Mouse (Mus musculus): Measurements from ENCODE around the gene Mpp3. TPM values are rescaled to one million over a fixed set of nuclear protein-coding genes. Genes with fewer than 3 reads are reported as not detected.
"Not testable (repeated sequence)": the region's sequence is repeated elsewhere in the genome, so short reads cannot be mapped to it uniquely, and the experiment has no call there.

Gene Mpp3
- total RNA-seq, 2 experiments from 2014 or later: 1.4 to 1.5 TPM

DNA sequence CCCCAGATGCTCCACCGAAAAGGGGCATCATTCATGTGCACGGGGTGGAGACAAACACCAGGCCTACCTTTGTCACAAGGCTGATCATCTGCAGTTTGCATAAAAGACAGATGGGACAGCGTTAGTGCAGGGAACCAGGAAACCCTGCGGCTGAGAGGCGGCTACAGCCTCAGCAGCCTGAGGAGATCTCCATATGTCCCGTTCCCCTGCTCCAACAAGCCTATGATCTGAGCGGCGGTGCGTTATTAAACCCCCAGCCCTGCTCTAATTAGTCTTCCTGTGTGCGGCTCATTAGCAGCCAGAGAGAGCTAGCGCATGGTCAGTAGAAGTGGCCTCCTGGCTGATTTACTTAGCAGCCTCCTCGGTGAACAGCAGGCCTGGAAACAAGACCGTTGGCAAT is 18.1 kb downstream of the Mpp3 start:
- DNase-seq: peak in 1 of 2 experiments; percentile 42

DNA sequence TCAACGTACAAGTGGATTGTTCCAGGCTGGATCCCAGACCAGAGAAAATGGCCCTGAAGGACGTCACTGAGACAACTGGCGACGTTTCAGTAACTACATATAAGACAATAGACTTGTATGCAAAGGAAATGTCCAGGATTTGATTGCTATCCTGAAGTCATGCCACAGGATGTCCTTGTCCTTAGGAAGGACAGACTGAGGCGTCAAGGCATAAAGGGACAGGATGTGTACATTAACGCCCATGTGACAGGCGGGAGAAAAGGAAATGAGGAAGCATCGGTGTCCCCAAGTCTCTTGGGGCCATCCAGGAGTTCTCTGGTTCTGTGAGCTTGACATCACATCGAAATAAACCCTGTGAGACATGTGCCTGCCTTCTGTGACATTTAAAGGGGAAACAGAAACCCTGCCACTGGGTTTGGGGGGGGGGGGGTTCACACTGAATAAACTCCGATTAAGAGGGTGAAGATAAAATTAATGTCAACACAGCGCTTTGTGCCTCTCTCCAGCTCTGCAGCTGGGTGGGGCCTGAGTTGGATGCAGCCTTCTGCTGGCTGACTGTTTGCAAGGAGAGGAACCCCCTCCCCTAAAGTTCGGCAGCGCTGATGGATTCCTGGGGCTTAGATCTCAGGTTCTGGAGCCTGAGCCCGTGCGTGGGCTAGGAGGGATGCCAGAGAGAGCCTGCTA is 19.2 kb downstream of the Mpp3 start:
- DNase-seq: no peak

DNA sequence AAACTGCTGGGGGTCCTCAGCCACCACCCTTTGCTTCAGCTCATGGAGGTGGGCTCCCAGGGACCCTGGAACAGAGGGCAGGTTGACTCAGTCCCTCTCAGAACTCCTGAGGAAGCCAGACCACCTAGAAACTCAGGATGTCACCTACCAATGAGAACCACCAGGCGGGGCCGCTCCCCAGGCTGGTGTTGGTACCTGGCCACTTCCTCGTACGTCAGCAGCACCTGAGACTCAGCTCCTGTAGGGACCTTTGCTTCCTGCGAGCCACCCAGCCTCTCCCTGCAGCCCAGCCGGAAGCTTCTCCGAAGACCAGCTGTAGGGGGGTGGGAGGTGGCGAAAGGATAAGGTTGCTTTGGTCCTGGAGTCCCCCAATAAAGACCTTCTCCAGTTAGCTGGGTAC is 19.9 kb downstream of the Mpp3 start:
- no peak for DNase-seq

GRCm38 (mm10) chr11:102006688-102007087 is 21.6 kb downstream of the Mpp3 start:
- DNase-seq: no peak

DNA sequence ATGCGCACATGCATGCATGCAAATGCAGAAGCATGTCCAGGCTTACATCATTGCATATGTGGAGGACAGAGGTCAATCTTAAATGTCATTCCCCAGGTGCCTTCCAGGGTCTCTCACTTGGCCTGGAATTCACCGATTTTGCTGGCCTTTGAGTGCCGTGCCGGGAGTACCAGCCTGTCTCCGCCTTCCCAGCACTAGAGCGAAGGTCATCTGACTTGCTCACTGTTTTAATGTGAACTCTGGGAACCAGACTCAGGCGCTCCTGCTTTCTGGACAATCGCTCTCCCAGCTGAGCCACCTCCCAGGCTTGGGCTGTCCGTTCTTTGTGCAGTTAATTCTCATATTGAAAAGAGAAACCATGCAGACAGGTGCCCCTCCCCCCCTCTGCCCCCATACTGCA is 22.0 kb downstream of the Mpp3 start:
- DNase-seq: no peak

DNA sequence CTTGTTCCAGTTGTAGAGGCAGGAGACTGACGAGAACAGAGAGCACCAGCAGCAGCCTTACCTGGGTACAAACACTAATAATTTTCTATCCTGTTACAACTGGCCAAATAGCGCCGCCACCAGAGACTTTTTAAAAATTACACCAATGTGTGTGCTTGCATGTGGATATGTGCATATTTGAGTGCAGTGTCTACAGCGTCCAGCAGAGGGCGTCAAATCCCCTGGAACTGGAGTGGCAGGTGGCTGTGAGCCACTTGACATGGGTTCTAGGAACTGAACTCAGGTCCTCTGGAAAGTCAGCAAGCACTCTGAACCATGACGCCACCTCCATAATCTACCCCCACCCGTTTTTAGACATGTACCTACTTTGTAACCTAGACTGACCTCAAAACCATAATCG is 24.0 kb downstream of the Mpp3 start:
- no peak for DNase-seq

DNA sequence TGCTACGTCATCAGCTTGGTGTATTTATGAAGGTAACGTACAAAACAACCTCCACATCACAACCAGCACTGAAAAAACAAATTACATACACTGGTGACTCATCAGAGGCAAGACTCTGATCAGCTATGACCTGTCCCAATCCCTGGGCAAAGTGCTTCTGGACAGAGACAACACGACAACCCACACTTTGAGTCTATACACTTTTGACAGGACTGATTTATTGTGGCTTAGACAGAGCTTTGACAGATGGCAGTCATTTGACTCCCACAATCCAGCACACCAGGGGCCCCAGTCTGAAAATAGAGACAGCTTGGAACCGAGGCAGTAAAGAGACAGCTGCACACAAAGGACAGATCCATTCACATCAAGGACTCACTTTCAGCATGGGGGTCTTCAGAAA is 28.8 kb downstream of the Mpp3 start:
- no peak for DNase-seq

- peak; percentile 51 to 67 for DNase-seq
Observed at GRCm38 (mm10) chr11:101998258-101998657, 30.0 kb downstream of the Mpp3 start.

- DNase-seq: no peak
Observed at GRCm38 (mm10) chr11:101995938-101996337, 32.3 kb downstream of the Mpp3 start.

DNA sequence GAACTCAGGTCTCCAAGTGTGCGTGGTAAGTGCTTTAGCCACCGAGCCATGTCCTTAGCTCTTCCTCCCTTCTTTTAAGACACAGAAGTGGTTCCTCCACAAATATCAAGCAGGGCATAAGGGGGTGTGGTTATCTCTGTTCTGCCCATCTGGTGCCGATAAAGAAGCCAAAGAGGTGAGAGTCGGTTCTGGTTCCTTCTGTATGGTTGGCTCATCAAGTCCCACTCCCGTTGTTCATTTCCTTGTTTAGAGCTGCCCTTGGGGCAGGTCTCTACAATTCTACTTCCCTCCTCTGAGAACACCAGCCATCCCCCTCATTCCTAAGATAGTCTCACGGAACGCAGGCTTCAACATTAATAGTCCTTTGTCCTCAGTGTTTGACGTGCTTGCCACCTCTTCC is 34.2 kb downstream of the Mpp3 start:
- no peak for DNase-seq

- no peak for DNase-seq
Observed at GRCm38 (mm10) chr11:101992411-101992810, 35.9 kb downstream of the Mpp3 start.

GRCm38 (mm10) chr11:101991813-101992212 is 36.4 kb downstream of the Mpp3 start:
- DNase-seq: no peak

DNA sequence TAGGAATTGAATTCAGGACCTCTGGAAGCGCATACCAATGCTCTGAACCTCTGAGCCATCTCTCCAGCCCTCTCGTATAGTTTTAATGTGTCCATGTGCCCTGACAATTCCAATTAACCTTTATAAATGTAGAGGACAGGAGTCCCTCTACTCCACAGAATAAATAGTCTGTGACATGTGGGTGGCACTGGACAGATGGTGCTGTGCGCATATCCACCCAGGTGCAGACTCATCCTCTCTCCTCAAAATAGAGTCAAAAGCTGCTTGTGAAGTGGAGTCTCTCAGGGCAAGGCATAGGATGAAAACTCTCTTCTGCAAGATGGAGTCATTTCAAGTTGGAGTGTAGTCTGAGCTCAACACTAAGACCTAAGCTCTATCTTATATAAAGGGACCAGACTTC is 38.0 kb downstream of the Mpp3 start:
- no peak for DNase-seq

- DNase-seq: no peak
Observed at GRCm38 (mm10) chr11:101986913-101987312, 41.3 kb downstream of the Mpp3 start, which contains the start of gene Dusp3. TSS of gene Dusp3 (minus strand) at chr11:101987013.

DNA sequence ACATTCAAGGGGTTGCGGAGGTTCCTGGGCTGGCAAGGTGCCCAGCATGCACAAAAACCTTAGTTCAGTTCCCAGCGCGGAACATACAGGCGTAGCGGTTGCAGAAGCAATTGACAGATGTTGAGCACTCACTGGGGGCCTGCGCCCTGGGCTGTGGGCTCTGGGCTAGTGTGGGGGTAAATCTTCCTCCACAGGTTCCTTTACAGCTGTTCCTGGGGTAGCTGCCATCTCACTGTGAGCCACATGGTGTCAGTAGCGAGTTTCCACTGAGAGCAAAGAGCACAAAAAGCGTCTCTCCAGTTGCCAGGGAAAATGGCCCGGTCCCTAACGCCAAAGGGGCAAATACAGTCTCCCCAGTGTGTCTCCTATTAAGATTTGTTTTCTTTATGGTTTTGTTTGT is 42.3 kb downstream of the Mpp3 start:
- peak; percentile 91 to 94 for DNase-seq

DNA sequence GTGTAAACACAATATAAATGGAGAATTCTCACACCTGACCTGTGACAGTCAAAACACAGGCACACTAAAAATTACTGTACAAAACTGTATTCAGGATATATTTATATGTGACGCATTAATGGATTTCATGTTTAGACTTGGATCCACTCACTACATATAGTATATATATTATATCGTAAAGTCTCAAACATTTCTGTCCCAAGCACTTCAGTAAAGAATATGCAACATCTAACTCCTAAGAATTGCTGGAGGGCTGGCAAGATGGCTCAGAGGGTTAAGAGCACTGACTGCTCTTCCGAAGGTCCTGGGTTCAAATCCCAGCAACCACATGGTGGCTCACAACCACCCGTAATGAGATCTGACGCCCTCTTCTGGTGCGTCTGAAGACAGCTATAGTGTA is 42.8 kb downstream of the Mpp3 start:
- not testable (repeated sequence) for DNase-seq

DNA sequence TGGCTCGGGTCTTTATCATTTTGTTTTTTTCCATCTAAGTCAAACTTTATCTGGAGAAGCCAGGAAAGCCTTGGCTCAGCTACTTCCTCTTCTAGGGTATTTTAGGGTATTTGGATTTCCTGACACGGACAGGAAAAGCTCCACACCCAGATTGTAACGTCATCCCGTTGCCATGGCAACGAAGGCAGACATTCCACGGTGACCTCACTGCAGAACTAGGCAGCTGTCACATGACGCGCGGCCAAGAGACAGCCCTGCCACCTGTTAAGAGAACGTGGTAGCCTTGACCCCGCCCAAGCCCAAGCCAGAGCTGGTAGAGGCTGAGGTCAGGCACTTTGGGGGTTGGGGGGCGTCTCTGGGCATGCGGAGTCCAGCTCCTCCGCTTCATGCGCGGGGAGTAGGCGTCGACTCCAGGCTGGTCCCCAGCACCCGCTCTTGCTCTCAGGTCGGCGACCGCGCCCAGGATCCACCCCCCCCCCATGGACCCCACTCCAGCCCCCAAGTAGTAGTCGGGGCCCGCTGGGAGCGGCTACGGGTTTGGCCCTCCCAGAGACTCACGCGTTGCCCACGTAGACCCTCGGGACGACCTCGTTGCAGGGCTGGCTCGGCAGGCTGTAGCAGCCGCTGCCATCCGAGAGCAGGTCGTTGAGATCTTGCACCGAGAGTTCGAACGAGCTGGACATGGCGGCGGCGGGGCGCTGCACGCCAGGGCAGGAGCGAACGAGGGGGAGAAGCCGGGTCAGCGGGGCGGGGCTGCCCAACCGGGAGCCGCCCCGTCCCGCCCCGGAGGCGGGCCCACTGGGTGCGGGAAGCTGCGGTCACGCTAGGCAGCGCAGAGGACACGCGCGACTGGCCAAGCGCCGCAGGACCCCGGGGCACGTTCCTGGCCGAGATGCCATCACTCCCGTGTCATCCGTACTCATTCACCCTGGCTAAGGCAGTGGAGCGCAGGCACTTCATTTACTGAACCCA is 43.9 kb downstream of the Mpp3 start, which contains the start of gene Cfap97d1:
TSS of gene Cfap97d1 (plus strand) at position 226 of the 972 bp plus-strand sequence.
- peak; percentile 98 to 99 for DNase-seq

GRCm38 (mm10) chr11:101983431-101983921 is 44.8 kb downstream of the Mpp3 start:
- peak in 1 of 2 experiments; percentile 48 for DNase-seq

GRCm38 (mm10) chr11:101982981-101983411 is 45.3 kb downstream of the Mpp3 start:
- peak in 1 of 2 experiments; percentile 58 for DNase-seq

- DNase-seq: peak in 1 of 2 experiments; percentile 67
Observed at GRCm38 (mm10) chr11:101981850-101982249, 46.4 kb downstream of the Mpp3 start.

GRCm38 (mm10) chr11:101980603-101981157 is 47.6 kb downstream of the Mpp3 start:
- no peak for DNase-seq

DNA sequence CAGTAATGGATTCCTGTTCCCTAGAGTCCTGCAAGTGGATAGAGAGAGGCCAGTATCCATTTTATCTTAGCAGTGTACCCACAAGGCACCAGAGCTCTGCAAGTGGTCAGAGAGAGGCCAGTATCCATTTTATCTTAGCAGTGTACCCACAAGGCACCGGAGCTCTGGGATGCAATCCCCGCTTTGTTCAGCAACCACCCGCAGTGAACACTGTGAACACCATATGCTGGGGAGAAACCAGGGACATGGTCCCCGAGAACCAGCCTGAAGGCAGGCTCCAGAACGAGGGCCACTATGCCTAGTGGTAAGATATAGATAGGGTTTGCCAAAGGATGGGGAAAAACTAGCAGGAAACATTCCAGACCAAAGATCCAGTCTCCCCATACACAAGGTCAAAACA is 49.1 kb downstream of the Mpp3 start:
- no peak for DNase-seq

DNA sequence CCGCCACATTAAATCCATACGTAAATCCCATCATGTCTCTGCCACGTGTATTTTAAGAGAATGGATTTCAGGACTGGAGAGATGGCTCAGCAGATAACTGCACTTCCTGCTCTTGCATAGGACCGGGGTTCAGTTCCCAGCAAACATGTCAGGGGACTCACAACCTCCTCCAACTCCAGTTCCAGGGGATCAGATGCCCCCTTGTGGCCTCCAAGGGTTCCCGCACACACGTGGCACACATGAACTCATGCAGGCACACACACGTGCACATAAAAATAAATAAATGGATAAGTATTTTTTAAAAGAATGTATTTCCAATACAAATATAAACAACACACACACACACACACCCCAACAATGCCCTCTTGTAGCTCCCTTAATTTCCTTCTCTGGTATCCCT is 51.3 kb downstream of the Mpp3 start:
- no peak for DNase-seq

Data from heart, adult 18-20 months (tissue).